Mouse (Mus musculus): Measurements from ENCODE around the gene B230118H07Rik. TPM values are rescaled to one million over a fixed set of nuclear protein-coding genes. Genes with fewer than 3 reads are reported as not detected.

The B230118H07Rik gene
- total and polyA plus RNA-seq, 3 experiments = 1.6 to 76.4 (median 10.2) TPM

GRCm38 (mm10) chr2:101580428-101580827, 68.9 kb downstream of the B230118H07Rik start:
- Histone ChIP-seq H3K36me3 (replicated peaks) (peaks cover 7% of the 10 kb centered on the region), H3K27me3 (ENCODE audit: insufficient read depth, low read length) (no peaks in the 10 kb centered on the region), H3K4me3 (ENCODE audit: low read depth, low read length) (no peak overlapping the region), H3K9me3 (replicated peaks) (no peaks in the 10 kb centered on the region), H3K4me1 (ENCODE audit: insufficient read depth, low read depth, low read length) (no peaks in the 10 kb centered on the region)
- TF ChIP-seq CTCF (IDR thresholded peaks at IDR 0.05; ENCODE audit: low read depth, low read length) (no peak), GATA2 (IDR thresholded peaks at IDR 0.05; ENCODE audit: borderline replicate concordance, low read depth, low read length) (no peak), TAL1 (conservative IDR thresholded peaks at IDR 0.05; ENCODE audit: low read depth, low read length) (no peak), GATA1 (IDR thresholded peaks at IDR 0.05; ENCODE audit: borderline replicate concordance, low read length) (no peak), POLR2AphosphoS5 (IDR thresholded peaks at IDR 0.05; ENCODE audit: insufficient replicate concordance, low read depth, low read length) (no peak)
- DNase-seq (ENCODE audit: low spot score) = no peak
- no peak for ATAC-seq (ENCODE audit: extremely low read depth, insufficient number of reproducible peaks, low FRiP score, poor library complexity, severe bottlenecking)

DNA sequence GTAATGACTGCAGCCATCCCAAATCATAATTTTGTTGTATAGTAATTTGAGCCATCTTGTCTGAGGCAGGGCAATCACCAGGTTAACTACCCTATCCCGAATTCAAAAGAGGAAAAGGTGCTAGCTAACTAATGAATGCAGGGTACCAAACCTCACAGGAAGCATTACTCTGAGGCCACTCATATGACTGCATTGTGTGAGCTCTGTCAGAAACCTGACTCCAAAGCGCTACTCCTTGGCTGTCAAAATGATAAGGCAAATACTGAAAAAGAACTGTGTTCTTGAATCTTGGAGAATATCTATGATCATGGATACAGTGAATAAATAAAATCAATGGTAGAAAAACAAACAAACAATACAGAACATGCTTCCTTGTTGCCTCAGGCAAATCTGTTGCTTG, 69.3 kb downstream of the B230118H07Rik start:
- TF ChIP-seq GATA2 (IDR thresholded peaks at IDR 0.05; ENCODE audit: borderline replicate concordance, low read depth, low read length) (no peak), TAL1 (conservative IDR thresholded peaks at IDR 0.05; ENCODE audit: low read depth, low read length) (no peak), CTCF (IDR thresholded peaks at IDR 0.05; ENCODE audit: low read depth, low read length) (no peak), POLR2AphosphoS5 (IDR thresholded peaks at IDR 0.05; ENCODE audit: insufficient replicate concordance, low read depth, low read length) (no peak), GATA1 (IDR thresholded peaks at IDR 0.05; ENCODE audit: borderline replicate concordance, low read length) (no peak)
- H3K4me1 ChIP-seq (ENCODE audit: insufficient read depth, low read depth, low read length) = no peaks in the 10 kb centered on the region
- DNase-seq (ENCODE audit: low spot score) (no peak), ATAC-seq (ENCODE audit: extremely low read depth, insufficient number of reproducible peaks, low FRiP score, poor library complexity, severe bottlenecking) (no peak)
- peaks cover 7% of the 10 kb centered on the region for H3K36me3 ChIP-seq (replicated peaks)
- H3K9me3 ChIP-seq (replicated peaks) = no peaks in the 10 kb centered on the region
- no peak overlapping the region for H3K4me3 ChIP-seq (ENCODE audit: low read depth, low read length)
- H3K27me3 ChIP-seq (ENCODE audit: insufficient read depth, low read length) = no peaks in the 10 kb centered on the region

DNA sequence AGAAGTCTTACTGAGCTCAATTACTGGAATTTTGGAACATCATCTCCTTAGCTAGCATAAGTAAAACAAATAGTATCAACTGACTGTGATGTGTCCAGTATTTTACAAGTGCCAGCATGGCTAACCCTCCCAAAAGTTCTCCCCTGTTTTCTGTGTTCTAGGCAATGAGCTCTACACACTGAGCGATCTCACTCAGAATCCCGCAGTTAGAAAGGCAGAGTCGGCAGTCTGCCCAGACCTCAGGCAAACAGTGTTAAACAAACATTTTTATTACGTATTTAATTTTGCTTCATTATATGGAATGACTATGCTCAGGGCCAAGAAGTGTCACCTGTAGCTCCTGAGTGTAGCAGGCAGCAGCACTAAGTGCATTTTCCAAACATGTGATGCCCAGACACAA, 72.1 kb downstream of the B230118H07Rik start:
- Histone ChIP-seq H3K4me1 (ENCODE audit: insufficient read depth, low read depth, low read length) (no peaks in the 10 kb centered on the region), H3K36me3 (replicated peaks) (peaks cover 6% of the 10 kb centered on the region), H3K27me3 (ENCODE audit: insufficient read depth, low read length) (no peaks in the 10 kb centered on the region), H3K9me3 (replicated peaks) (no peaks in the 10 kb centered on the region), H3K4me3 (ENCODE audit: low read depth, low read length) (no peak overlapping the region)
- DNase-seq (ENCODE audit: low spot score) (no peak), ATAC-seq (ENCODE audit: extremely low read depth, insufficient number of reproducible peaks, low FRiP score, poor library complexity, severe bottlenecking) (no peak)
- TF ChIP-seq GATA1 (IDR thresholded peaks at IDR 0.05; ENCODE audit: borderline replicate concordance, low read length) = no peak
- TF ChIP-seq CTCF (IDR thresholded peaks at IDR 0.05; ENCODE audit: low read depth, low read length) = no peak
- no peak for TF ChIP-seq POLR2AphosphoS5 (IDR thresholded peaks at IDR 0.05; ENCODE audit: insufficient replicate concordance, low read depth, low read length)

DNA sequence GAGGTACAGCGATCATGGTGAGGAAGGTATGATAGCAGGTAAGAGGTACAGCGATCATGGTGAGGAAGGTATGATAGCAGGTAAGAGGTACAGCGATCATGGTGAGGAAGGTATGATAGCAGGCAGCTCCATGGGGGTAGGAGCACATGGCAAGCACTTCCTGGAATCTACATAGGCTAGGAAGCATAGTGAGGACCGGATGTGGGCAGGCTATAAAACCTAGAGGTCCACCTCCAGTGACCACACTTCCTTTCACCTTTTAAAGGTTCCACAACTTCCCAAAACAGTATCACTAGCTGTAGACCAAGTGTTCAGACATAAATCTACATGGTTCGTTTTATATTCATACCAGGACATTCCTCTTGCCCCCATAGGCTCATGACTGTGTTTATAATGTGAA, 80.1 kb downstream of the B230118H07Rik start:
- no peaks in the 10 kb centered on the region for H3K4me1 ChIP-seq (ENCODE audit: insufficient read depth, low read depth, low read length)
- TF ChIP-seq CTCF (IDR thresholded peaks at IDR 0.05; ENCODE audit: low read depth, low read length) (no peak), GATA1 (IDR thresholded peaks at IDR 0.05; ENCODE audit: borderline replicate concordance, low read length) (no peak), TAL1 (conservative IDR thresholded peaks at IDR 0.05; ENCODE audit: low read depth, low read length) (no peak), POLR2AphosphoS5 (IDR thresholded peaks at IDR 0.05; ENCODE audit: insufficient replicate concordance, low read depth, low read length) (no peak), GATA2 (IDR thresholded peaks at IDR 0.05; ENCODE audit: borderline replicate concordance, low read depth, low read length) (no peak)
- no peaks in the 10 kb centered on the region for H3K27me3 ChIP-seq (ENCODE audit: insufficient read depth, low read length)
- peaks cover 6% of the 10 kb centered on the region for H3K36me3 ChIP-seq (replicated peaks)
- ATAC-seq (ENCODE audit: extremely low read depth, insufficient number of reproducible peaks, low FRiP score, poor library complexity, severe bottlenecking) (no peak), DNase-seq (ENCODE audit: low spot score) (no peak)
- H3K9me3 ChIP-seq (replicated peaks) = no peaks in the 10 kb centered on the region
- no peak overlapping the region for H3K4me3 ChIP-seq (ENCODE audit: low read depth, low read length)

DNA sequence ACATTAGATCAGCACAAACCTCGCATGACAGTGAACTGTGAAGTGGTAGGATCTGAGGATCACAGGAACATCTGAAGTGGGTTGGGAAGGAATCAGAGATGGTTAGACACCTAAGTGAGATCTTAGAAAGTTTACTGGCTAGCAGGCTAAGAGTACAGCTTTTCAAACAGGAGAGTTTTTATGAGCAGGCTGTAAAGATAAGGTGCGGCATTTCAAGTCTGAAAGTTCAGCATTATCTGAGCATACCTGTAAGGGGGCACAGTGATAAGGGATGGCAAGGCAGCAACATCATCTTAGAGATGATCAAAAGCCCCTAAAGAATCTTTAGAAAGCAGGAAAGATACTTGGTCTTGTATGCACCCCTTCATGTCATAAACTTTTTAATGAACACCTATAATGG, 81.8 kb downstream of the B230118H07Rik start:
- no peaks in the 10 kb centered on the region for H3K4me1 ChIP-seq (ENCODE audit: insufficient read depth, low read depth, low read length)
- H3K4me3 ChIP-seq (ENCODE audit: low read depth, low read length) = no peak overlapping the region
- no peaks in the 10 kb centered on the region for H3K27me3 ChIP-seq (ENCODE audit: insufficient read depth, low read length)
- DNase-seq (ENCODE audit: low spot score) (no peak), ATAC-seq (ENCODE audit: extremely low read depth, insufficient number of reproducible peaks, low FRiP score, poor library complexity, severe bottlenecking) (no peak)
- TF ChIP-seq TAL1 (conservative IDR thresholded peaks at IDR 0.05; ENCODE audit: low read depth, low read length) = no peak
- no peak for TF ChIP-seq POLR2AphosphoS5 (IDR thresholded peaks at IDR 0.05; ENCODE audit: insufficient replicate concordance, low read depth, low read length)
- H3K9me3 ChIP-seq (replicated peaks) = no peaks in the 10 kb centered on the region
- H3K36me3 ChIP-seq (replicated peaks) = peaks cover 9% of the 10 kb centered on the region

DNA sequence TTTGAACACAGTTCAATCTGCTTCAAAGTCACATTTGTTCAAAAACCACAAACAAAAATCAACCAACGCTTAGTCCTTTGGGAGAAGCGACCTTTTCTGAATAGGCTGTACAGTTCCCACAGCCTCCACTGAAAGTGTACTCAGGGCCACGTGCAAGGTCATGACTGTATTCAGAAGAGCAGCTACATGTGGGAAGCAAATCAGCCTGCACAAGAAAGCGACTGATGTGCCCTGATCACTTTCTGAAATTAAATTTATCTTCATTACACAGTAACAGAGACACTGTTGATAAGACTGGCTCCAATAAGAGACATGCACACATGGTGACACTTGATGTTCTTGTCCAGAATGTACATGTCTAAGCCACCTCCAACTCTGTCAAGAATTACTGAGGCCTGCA, 85.6 kb downstream of the B230118H07Rik start:
- ATAC-seq (ENCODE audit: extremely low read depth, insufficient number of reproducible peaks, low FRiP score, poor library complexity, severe bottlenecking) = no peak
- TF ChIP-seq CTCF (IDR thresholded peaks at IDR 0.05; ENCODE audit: low read depth, low read length) = no peak
- TF ChIP-seq TAL1 (conservative IDR thresholded peaks at IDR 0.05; ENCODE audit: low read depth, low read length) = no peak
- no peak for TF ChIP-seq GATA2 (IDR thresholded peaks at IDR 0.05; ENCODE audit: borderline replicate concordance, low read depth, low read length)
- TF ChIP-seq POLR2AphosphoS5 (IDR thresholded peaks at IDR 0.05; ENCODE audit: insufficient replicate concordance, low read depth, low read length) = no peak
- no peak for TF ChIP-seq GATA1 (IDR thresholded peaks at IDR 0.05; ENCODE audit: borderline replicate concordance, low read length)
- H3K4me3 ChIP-seq (ENCODE audit: low read depth, low read length) = no peak overlapping the region
- DNase-seq (ENCODE audit: low spot score) = no peak
- H3K4me1 ChIP-seq (ENCODE audit: insufficient read depth, low read depth, low read length) = no peaks in the 10 kb centered on the region
- no peaks in the 10 kb centered on the region for H3K9me3 ChIP-seq (replicated peaks)
- peaks cover 15% of the 10 kb centered on the region for H3K36me3 ChIP-seq (replicated peaks)
- H3K27me3 ChIP-seq (ENCODE audit: insufficient read depth, low read length) = no peaks in the 10 kb centered on the region

GRCm38 (mm10) chr2:101563206-101563605, 86.1 kb downstream of the B230118H07Rik start:
- no peak for ATAC-seq (ENCODE audit: extremely low read depth, insufficient number of reproducible peaks, low FRiP score, poor library complexity, severe bottlenecking)

More at GRCm38 (mm10) chr2:101563206-101563605, 86.1 kb downstream of the B230118H07Rik start:
- TF ChIP-seq CTCF (IDR thresholded peaks at IDR 0.05; ENCODE audit: low read depth, low read length) = no peak
- no peak for TF ChIP-seq GATA1 (IDR thresholded peaks at IDR 0.05; ENCODE audit: borderline replicate concordance, low read length)
- TF ChIP-seq TAL1 (conservative IDR thresholded peaks at IDR 0.05; ENCODE audit: low read depth, low read length) = no peak
- no peak for TF ChIP-seq POLR2AphosphoS5 (IDR thresholded peaks at IDR 0.05; ENCODE audit: insufficient replicate concordance, low read depth, low read length)
- TF ChIP-seq GATA2 (IDR thresholded peaks at IDR 0.05; ENCODE audit: borderline replicate concordance, low read depth, low read length) = no peak
- Histone ChIP-seq H3K36me3 (replicated peaks) (peaks cover 15% of the 10 kb centered on the region), H3K4me3 (ENCODE audit: low read depth, low read length) (no peak overlapping the region), H3K4me1 (ENCODE audit: insufficient read depth, low read depth, low read length) (no peaks in the 10 kb centered on the region), H3K27me3 (ENCODE audit: insufficient read depth, low read length) (no peaks in the 10 kb centered on the region), H3K9me3 (replicated peaks) (no peaks in the 10 kb centered on the region)
- DNase-seq (ENCODE audit: low spot score) = no peak

Data from G1E (cell line).